Mouse (Mus musculus) embryonic facial prominence, embryonic 14.5 days (tissue): ENCODE measurements around the gene Lekr1. TPM values are rescaled to one million over a fixed set of nuclear protein-coding genes. Genes with fewer than 3 reads are reported as not detected.

Source experiments
- ATAC-seq: fragments of 200-750 bp; cut with Nextera tagmentation; 2 replicates; pipeline ENCODE4 v1.8.0; 2017; ENCODE audit warnings: low read depth, moderate number of reproducible peaks, moderate TSS enrichment
- DNase-seq: peaks from one replicate; pipeline ENCODE4 v3.0.0-alpha.2; 2015; ENCODE audit warnings: low spot score
- H3K27ac ChIP-seq: fragments of 300-500 bp; sonication (generic); replicated peaks from 2 replicates; pipeline ENCODE4 v1.5.1; 2014; ENCODE audit warnings: low read depth, mild to moderate bottlenecking, low read length, moderate library complexity
- H3K27me3 ChIP-seq: fragments of 300-500 bp; sonication (generic); replicated peaks from 2 replicates; pipeline ENCODE4 v1.6.1; 2014; ENCODE audit warnings: low read length; ENCODE audit not compliant: control insufficient read depth, insufficient read depth
- H3K36me3 ChIP-seq: fragments of 300-500 bp; sonication (generic); 2 replicates; pipeline ENCODE4 v1.6.1; 2014; ENCODE audit warnings: low read length, mixed read lengths; ENCODE audit not compliant: control insufficient read depth, insufficient read depth
- H3K4me1 ChIP-seq: fragments of 300-500 bp; sonication (generic); 2 replicates; pipeline ENCODE4 v1.6.1; 2014; ENCODE audit warnings: antibody characterized with exemption, low read length; ENCODE audit not compliant: control insufficient read depth, insufficient read depth
- H3K4me2 ChIP-seq: fragments of 300-500 bp; sonication (generic); 2 replicates; pipeline ENCODE4 v1.6.1; 2014; ENCODE audit warnings: low read depth, mild to moderate bottlenecking, low read length, moderate library complexity, mixed read lengths
- H3K4me3 ChIP-seq: fragments of 300-500 bp; sonication (generic); 2 replicates; pipeline ENCODE4 v1.5.1; 2014; ENCODE audit warnings: low read depth, mild to moderate bottlenecking, low read length
- H3K9ac ChIP-seq: fragments of 300-500 bp; sonication (generic); 2 replicates; pipeline ENCODE4 v1.6.1; 2014; ENCODE audit warnings: low read depth, mild to moderate bottlenecking, low read length, moderate library complexity, mixed read lengths
- H3K9me3 ChIP-seq: fragments of 300-500 bp; sonication (generic); 2 replicates; pipeline ENCODE4 v1.6.1; 2016; ENCODE audit warnings: low read length; ENCODE audit not compliant: control insufficient read depth
- WGBS: fragments of 180-500 bp; shearing (Covaris S2); extraction: QIAGEN DNeasy Blood & Tissue Kit; methylation state at CpG from one replicate; pipeline ENCODE4 v1.1.7; 2014; 5-methylcytosine and 5-hydroxymethylcytosine counted together
- polyA plus RNA-seq: library from polyadenylated mRNA; unstranded; fragments of >200 nt; fragmentation: Nextera tagmentation; extraction: Ambion mirVana; gene quantifications from 2 replicates; pipeline ENCODE4 v1.2.1, GENCODE M21; 2014

Lekr1 gene
- polyA plus RNA-seq, 1 experiment from 2014 or later = 8.9 TPM

DNA sequence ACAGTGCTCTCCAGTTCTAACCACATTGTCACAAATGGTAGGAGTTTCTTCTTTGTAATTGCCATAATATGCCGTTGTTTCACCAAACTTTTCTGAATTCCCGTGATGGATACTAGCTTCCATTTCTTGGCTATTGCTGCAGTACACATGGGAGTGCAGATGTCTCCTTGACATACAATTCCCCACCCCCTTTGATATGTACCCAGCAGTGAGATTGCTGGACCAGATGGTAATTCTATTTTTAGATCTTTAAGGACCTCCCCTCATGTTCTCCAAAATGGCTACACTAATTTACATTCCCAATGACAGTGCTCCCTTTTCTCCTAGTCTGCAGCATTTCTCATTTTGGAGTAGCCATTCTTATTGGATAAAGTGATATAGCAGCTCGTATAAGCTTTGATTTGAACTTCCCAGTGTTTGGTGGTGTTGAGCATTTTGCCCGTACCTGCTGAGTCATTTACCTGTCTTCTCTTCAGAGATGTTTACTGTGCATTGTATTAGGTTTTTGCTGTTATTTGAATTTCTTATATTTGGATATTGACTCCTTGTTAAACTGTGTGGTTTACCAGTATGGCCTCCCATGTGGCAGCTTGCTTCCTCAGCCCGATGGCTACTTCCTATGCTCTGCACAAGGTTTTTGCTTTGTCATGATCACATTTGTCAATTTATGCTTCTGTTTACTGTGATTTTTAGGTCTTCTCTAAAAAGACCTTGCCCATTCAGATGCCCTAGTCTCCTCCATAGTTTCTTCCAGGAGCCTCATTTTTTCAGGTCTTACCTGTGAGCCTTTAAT, 131.5 kb downstream of the Lekr1 start:
- ATAC-seq = no peak
- WGBS = 89% methylated on average over 5 of the region's 5 CpGs

DNA sequence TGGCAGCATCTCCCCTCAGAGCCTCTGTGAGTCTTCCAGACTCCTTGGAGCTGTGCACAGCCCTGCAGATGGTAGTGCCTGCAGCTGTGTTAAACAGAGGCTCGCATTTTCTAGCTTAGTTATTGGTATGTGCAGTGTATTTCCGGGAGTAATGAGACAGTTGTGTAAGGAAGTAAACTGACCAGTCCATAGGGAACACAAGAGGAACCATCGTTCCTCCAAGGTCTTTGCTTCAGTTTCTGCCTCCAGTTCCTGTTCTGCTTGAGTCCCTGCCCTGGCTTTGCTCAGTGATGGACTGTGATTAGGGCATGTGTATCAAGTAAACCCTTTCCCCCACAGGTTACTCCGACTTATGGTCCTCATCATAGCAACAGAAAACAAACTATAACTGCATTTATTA, 134.9 kb downstream of the Lekr1 start:
- DNase-seq (no peak), ATAC-seq (no peak)
- Histone ChIP-seq H3K9ac (no peak overlapping the region), H3K4me2 (no peak overlapping the region), H3K4me1 (peaks cover 5% of the 10 kb centered on the region), H3K27ac (no peak overlapping the region), H3K4me3 (no peak overlapping the region), H3K36me3 (no peaks in the 10 kb centered on the region), H3K27me3 (no peaks in the 10 kb centered on the region), H3K9me3 (no peaks in the 10 kb centered on the region)
- 64% methylated on average over 4 of the region's 4 CpGs for whole genome bisulfite sequencing

More for the DNA sequence above, 131.5 kb downstream of the Lekr1 start:
- H3K9me3 ChIP-seq = no peaks in the 10 kb centered on the region
- H3K27ac ChIP-seq = no peak overlapping the region
- no peaks in the 10 kb centered on the region for H3K4me1 ChIP-seq
- no peak for DNase-seq
- H3K27me3 ChIP-seq = no peaks in the 10 kb centered on the region
- H3K9ac ChIP-seq = no peak overlapping the region
- H3K4me3 ChIP-seq = no peak overlapping the region
- no peak overlapping the region for H3K4me2 ChIP-seq
- no peaks in the 10 kb centered on the region for H3K36me3 ChIP-seq

DNA sequence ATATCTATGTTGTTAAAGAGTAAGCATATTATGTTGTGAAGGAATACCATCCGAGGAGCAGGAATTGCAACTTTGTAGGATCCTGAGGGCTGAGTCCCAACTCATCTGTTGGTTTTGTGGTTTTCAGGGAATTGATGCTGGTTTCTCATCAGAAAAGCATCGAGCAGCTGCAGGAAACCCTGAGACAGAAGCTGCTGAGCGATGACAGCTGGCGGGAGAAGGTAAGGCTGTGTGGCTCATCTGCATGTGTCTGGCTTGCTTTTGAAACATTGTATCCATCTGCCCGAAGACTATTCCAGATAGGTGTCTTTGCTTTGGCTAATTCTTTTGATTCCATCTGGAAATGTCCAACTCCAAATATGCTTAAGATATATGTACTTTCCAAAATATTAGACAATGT, 136.2 kb downstream of the Lekr1 start:
- H3K36me3 ChIP-seq = no peaks in the 10 kb centered on the region
- H3K27ac ChIP-seq = no peak overlapping the region
- no peak overlapping the region for H3K4me2 ChIP-seq
- H3K9ac ChIP-seq = no peak overlapping the region
- H3K9me3 ChIP-seq = no peaks in the 10 kb centered on the region
- 75% methylated on average over 5 of the region's 5 CpGs for WGBS
- no peak for DNase-seq
- no peak for ATAC-seq
- no peak overlapping the region for H3K4me3 ChIP-seq
- H3K4me1 ChIP-seq = peaks cover 5% of the 10 kb centered on the region
- no peaks in the 10 kb centered on the region for H3K27me3 ChIP-seq

DNA sequence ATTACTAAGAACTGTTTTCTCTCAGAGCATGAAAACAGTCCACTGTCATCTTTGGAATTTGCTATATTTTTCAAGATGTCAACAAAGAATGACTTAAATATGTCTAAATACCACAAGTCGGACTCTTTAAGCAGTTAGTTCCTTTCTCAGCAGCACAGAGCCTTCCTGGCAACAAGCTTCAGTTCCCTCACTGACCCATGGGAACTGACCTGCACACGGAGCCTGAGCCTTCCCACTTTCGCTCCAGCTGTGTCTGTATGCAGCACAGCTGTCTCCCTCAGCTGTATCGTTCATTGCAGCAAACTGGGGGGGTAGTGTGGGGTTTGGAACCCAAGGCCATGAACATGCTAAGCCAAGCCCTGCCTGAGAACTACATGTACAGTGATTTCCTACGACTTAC, 136.8 kb downstream of the Lekr1 start:
- no peak overlapping the region for H3K27ac ChIP-seq

DNA sequence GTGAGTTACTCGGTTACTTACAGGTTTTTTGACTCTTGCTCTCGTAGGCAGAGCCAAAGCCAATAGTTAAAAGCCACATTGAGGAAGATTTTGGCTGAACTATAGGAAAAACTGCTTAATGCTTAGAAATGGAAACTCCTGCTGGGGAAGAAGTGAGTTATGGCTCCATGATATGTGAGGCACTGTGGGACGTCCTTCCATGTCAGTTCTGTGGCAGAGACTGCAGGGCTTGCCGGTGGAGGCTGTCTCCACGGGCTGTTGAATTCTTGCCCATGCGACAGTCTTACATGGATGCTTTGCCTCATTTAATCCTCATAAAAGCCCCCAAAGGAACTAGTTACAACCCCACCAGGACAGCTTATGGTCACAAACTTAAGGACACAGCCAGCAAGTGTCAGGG, 148.9 kb downstream of the Lekr1 start:
- peak overlapping the region; percentile 4; the same call in 1 of the 2 replicates for H3K27ac ChIP-seq
- ATAC-seq (no peak), DNase-seq (peak; percentile 44)
- H3K9ac ChIP-seq = no peak overlapping the region
- H3K4me2 ChIP-seq = no peak overlapping the region
- H3K9me3 ChIP-seq = no peaks in the 10 kb centered on the region
- 75% methylated on average over 6 of the region's 6 CpGs for WGBS
- no peaks in the 10 kb centered on the region for H3K27me3 ChIP-seq
- H3K4me3 ChIP-seq = no peak overlapping the region
- H3K36me3 ChIP-seq = no peaks in the 10 kb centered on the region
- no peaks in the 10 kb centered on the region for H3K4me1 ChIP-seq

More for the DNA sequence above, 136.8 kb downstream of the Lekr1 start:
- Histone ChIP-seq H3K27me3 (no peaks in the 10 kb centered on the region), H3K36me3 (no peaks in the 10 kb centered on the region), H3K4me1 (peaks cover 5% of the 10 kb centered on the region), H3K9ac (no peak overlapping the region), H3K4me2 (no peak overlapping the region), H3K4me3 (no peak overlapping the region), H3K9me3 (no peaks in the 10 kb centered on the region)
- 40% methylated on average over 5 of the region's 5 CpGs for WGBS
- peak; percentile 41; the same call in 1 of the 2 replicates for ATAC-seq
- DNase-seq = peak; percentile 48

DNA sequence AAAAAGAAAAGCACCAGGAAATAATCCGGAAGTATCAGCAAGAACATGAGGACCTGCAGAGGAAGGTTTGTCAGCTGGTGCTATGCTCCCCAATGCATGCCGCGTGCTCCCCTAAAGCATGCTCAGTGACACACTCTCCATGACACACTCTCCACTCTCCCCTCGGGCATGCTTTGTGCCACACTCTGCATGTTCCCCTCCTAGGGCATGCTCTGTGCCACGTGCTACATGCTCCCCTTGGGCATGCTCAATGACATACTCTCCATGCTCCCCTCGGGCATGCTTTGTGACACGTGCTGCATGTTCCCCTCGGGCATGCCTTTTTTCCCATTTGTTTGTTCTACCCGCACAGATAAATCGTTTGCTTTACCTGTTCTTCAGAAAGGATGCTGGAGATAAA, 150.0 kb downstream of the Lekr1 start:
- H3K4me2 ChIP-seq = no peak overlapping the region
- 76% methylated on average over 10 of the region's 10 CpGs for WGBS
- no peak overlapping the region for H3K27ac ChIP-seq
- H3K4me3 ChIP-seq = no peak overlapping the region
- H3K4me1 ChIP-seq = no peaks in the 10 kb centered on the region
- no peaks in the 10 kb centered on the region for H3K36me3 ChIP-seq
- H3K9ac ChIP-seq = no peak overlapping the region
- ATAC-seq = peak; percentile 70; the same call in 1 of the 2 replicates
- no peaks in the 10 kb centered on the region for H3K27me3 ChIP-seq
- no peak for DNase-seq
- no peaks in the 10 kb centered on the region for H3K9me3 ChIP-seq

DNA sequence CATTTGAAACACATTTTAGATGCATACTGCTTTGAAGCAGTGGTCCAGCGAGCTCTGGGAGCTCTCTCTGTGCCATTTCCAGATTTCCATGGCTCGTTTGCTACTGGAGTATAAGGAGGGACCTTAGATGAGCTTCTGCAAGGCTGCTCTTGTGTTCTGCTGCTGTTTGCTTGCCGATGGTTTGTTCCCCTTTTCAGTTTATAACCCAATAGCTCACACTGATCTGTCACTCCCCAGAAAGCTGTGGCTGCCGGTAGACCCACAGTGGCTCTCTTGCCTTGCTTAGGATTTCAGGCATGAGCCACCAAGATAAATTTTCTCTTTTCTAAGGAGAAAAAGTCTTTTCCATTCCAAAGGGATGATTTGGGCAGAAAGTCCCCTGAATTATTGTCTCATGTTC, 152.6 kb downstream of the Lekr1 start:
- H3K27ac ChIP-seq = no peak overlapping the region
- H3K9ac ChIP-seq = no peak overlapping the region
- no peaks in the 10 kb centered on the region for H3K9me3 ChIP-seq
- H3K4me2 ChIP-seq = no peak overlapping the region
- H3K4me1 ChIP-seq = no peaks in the 10 kb centered on the region
- H3K27me3 ChIP-seq = no peaks in the 10 kb centered on the region
- H3K4me3 ChIP-seq = no peak overlapping the region
- no peaks in the 10 kb centered on the region for H3K36me3 ChIP-seq
- no peak for ATAC-seq
- WGBS = 79% methylated on average over 4 of the region's 4 CpGs
- DNase-seq = no peak

DNA sequence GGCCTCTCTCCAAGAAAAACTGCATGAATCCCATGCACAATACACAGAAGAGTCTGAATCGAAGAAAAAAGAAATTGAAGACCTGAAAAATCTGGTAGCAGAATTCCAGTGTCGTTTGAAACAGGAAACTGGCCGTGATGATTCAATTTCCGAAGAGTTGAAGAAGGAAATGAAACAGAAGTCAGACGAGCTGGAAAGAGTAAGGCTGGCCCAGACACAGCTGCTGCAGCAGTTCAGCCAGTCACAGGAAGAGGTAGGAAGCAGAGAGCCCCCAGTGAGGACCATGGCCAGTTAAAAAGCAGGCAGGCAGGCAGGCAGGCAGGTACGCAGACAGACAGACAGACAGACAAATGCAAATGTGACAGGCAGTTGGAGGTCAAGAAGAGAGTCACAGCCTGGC, 153.8 kb downstream of the Lekr1 start:
- no peaks in the 10 kb centered on the region for H3K36me3 ChIP-seq
- DNase-seq = peak; percentile 42
- H3K27me3 ChIP-seq = no peaks in the 10 kb centered on the region
- 0 out of 2 replicates have a peak overlapping the region, but pooled peaks have one; percentile 8 for H3K27ac ChIP-seq
- no peaks in the 10 kb centered on the region for H3K9me3 ChIP-seq
- 23% methylated on average over 6 of the region's 6 CpGs for WGBS
- H3K4me3 ChIP-seq = no peak overlapping the region
- no peak overlapping the region for H3K4me2 ChIP-seq
- no peak overlapping the region for H3K9ac ChIP-seq
- no peaks in the 10 kb centered on the region for H3K4me1 ChIP-seq
- no peak for ATAC-seq

DNA sequence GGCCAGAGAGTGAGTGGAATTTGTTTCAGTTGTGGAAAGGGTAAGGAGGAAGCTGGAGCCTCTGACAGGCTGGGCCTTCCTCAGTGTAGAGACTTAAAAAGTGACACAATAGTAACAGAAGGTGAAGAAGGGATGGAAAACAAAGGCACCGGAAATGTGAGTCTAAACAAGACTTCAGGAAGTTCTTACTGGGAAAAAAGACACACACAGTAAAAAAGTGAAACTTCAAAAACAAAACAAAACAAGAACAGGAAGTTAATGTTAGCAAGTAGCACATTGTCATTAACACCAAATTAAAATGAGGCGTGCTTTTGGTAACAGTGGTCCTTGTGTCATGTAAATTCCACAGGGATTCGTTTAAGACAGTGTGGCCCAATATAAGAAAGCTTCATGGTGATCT, 158.9 kb downstream of the Lekr1 start:
- Histone ChIP-seq H3K36me3 (no peaks in the 10 kb centered on the region), H3K27ac (no peak overlapping the region), H3K4me3 (no peak overlapping the region), H3K9me3 (no peaks in the 10 kb centered on the region), H3K27me3 (no peaks in the 10 kb centered on the region), H3K4me1 (no peaks in the 10 kb centered on the region; the same call in none of the 2 replicates), H3K9ac (no peak overlapping the region), H3K4me2 (no peak overlapping the region)
- 56% methylated on average over 3 of the region's 3 CpGs for WGBS
- no peak for ATAC-seq
- no peak for DNase-seq
